Mouse (Mus musculus) heart, embryonic 14.5 days (tissue): Measurements from ENCODE around the gene Ephb2. TPM values are rescaled to one million over a fixed set of nuclear protein-coding genes. Genes with fewer than 3 reads are reported as not detected.

Experiments
- ATAC-seq: fragments of 200-750 bp; cut with Nextera tagmentation; 2 replicates; pipeline ENCODE4 v1.8.0; 2017; ENCODE audit warnings: low read depth, moderate TSS enrichment; ENCODE audit not compliant: insufficient number of reproducible peaks, insufficient read depth, low FRiP score
- H3K27ac ChIP-seq, 2 experiments: fragments of 200-500 bp in 1 of 2; fragments of 300-500 bp in 1 of 2; sonication (generic) in 1 of 2; replicated peaks in 1 of 2; 2 replicates each; pipeline ENCODE4 v1.5.1; 2012 to 2014; ENCODE audit warnings: low read depth in 2 of 2, low read length in 2 of 2, control low read depth in 1 of 2, mild to moderate bottlenecking in 1 of 2, mixed read lengths in 1 of 2; ENCODE audit not compliant: control insufficient read depth in 1 of 2, insufficient read depth in 1 of 2
- H3K27me3 ChIP-seq: fragments of 300-500 bp; sonication (generic); 2 replicates; pipeline ENCODE4 v1.6.1; 2014; ENCODE audit warnings: mild to moderate bottlenecking, low read length, control low read depth; ENCODE audit not compliant: control insufficient read depth, insufficient read depth
- H3K36me3 ChIP-seq: fragments of 300-500 bp; sonication (generic); 2 replicates; pipeline ENCODE4 v1.6.1; 2014; ENCODE audit warnings: mild to moderate bottlenecking, control low read depth, low read length, mixed read lengths; ENCODE audit not compliant: control insufficient read depth, insufficient read depth
- H3K4me1 ChIP-seq, 2 experiments: fragments of 200-500 bp in 1 of 2; fragments of 300-500 bp in 1 of 2; sonication (generic) in 1 of 2; 2 replicates each; pipeline ENCODE4 v1.6.1; 2012 to 2014; ENCODE audit warnings: low read length in 2 of 2, control low read depth in 1 of 2, mixed read lengths in 1 of 2; ENCODE audit not compliant: control insufficient read depth in 2 of 2, insufficient read depth in 2 of 2
- H3K4me2 ChIP-seq: fragments of 300-500 bp; sonication (generic); 2 replicates; pipeline ENCODE4 v1.6.1; 2014; ENCODE audit warnings: mild to moderate bottlenecking, low read length
- H3K4me3 ChIP-seq, 2 experiments: fragments of 200-500 bp in 1 of 2; fragments of 300-500 bp in 1 of 2; sonication (generic) in 1 of 2; 2 replicates each; pipeline ENCODE4 v1.5.1; 2012 to 2014; ENCODE audit warnings: low read length in 2 of 2, mild to moderate bottlenecking in 2 of 2, control low read depth in 1 of 2, low read depth in 1 of 2, moderate library complexity in 1 of 2; ENCODE audit not compliant: control insufficient read depth in 1 of 2, insufficient read depth in 1 of 2
- H3K9ac ChIP-seq: fragments of 300-500 bp; sonication (generic); 2 replicates; pipeline ENCODE4 v1.6.1; 2014; ENCODE audit warnings: mild to moderate bottlenecking, low read length
- H3K9me3 ChIP-seq: fragments of 300-500 bp; sonication (generic); 2 replicates; pipeline ENCODE4 v1.6.1; 2016; ENCODE audit warnings: low read length, control low read depth; ENCODE audit not compliant: control insufficient read depth
- WGBS: fragments of 180-500 bp; shearing (Covaris S2); extraction: QIAGEN DNeasy Blood & Tissue Kit; methylation state at CpG from one replicate; pipeline ENCODE4 v1.1.7; 2014; 5-methylcytosine and 5-hydroxymethylcytosine counted together
- polyA plus RNA-seq: library from polyadenylated mRNA; unstranded; fragments of >200 nt; fragmentation: Nextera tagmentation; extraction: Ambion mirVana; gene quantifications from 2 replicates; pipeline ENCODE4 v1.2.1, GENCODE M21; 2014

The Ephb2 gene
- 1.4 and 1.6 TPM in 2 replicates for polyA plus RNA-seq

DNA sequence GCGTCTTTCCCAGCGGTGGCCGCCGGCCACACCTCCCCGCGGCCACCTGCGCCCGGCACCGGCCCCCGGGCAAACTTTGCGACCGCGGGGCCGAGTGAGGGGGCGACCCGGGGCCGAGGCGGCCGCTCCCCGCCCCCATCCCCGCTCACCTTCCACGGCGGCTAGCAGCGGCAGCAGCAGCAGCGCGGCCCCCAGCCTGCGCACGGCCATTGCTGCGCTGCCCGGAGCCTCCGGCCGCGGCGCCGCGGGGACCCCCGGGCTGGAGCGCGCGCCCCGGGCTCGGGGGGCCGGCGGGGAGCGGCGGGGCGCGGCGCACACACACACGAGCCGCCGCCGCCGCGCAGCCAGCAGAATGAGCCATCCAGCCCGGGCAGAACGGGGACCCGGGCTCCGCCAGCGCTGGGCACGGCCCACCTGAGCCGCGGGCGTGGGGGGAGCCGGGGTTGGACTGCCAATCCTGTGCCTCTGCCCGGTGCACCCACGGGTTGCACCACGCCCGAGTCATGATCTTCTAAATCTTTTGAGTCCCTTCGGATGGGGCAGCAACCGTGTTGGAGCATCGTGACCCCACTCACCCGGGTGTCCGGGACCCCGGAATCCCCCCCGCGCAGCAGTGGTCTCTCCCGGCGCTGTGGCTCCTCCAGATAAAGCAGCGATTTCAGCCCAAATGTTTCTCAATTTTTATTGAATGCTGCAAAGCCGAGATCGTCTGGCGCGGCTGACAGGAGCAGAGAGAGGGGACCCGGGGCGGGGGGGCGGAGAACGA, at the start of gene Ephb2:
TSS of gene Ephb2 (minus strand) at position 368 of the 766 bp plus-strand sequence.
- under 1% methylated on average over 81 of the region's 88 CpGs for WGBS
- H3K4me2 ChIP-seq, result peak within 1 kb of the TSS; percentile 98
- H3K4me3 ChIP-seq, result peak within 1 kb of the TSS; percentile 57 to 69
- H3K4me1 ChIP-seq, result peaks cover 4 to 15% of the 10 kb centered on the region in 2 experiments
- ATAC-seq, result peak; percentile 48
- no peaks in the 10 kb centered on the region for H3K36me3 ChIP-seq
- peak within 1 kb of the TSS; percentile 72 for H3K9ac ChIP-seq
- no peaks in the 10 kb centered on the region for H3K9me3 ChIP-seq
- peak within 1 kb of the TSS in 1 of 2 experiments; percentile 73; a peak in 2 of 4 replicates for H3K27ac ChIP-seq
- H3K27me3 ChIP-seq, result peaks cover 90% of the 10 kb centered on the region

- no peak for ATAC-seq
- Histone ChIP-seq H3K27ac (no peak overlapping the region), H3K9me3 (no peaks in the 10 kb centered on the region), H3K4me3 (no peak overlapping the region), H3K4me2 (no peak overlapping the region), H3K9ac (no peak overlapping the region), H3K27me3 (peaks cover 20% of the 10 kb centered on the region), H3K36me3 (no peaks in the 10 kb centered on the region), H3K4me1 (no peaks in the 10 kb centered on the region)
- WGBS, result 19% methylated on average over 5 of the region's 5 CpGs
Measured at GRCm38 (mm10) chr4:136878601-136879000, 42.8 kb upstream of the Ephb2 start.

DNA sequence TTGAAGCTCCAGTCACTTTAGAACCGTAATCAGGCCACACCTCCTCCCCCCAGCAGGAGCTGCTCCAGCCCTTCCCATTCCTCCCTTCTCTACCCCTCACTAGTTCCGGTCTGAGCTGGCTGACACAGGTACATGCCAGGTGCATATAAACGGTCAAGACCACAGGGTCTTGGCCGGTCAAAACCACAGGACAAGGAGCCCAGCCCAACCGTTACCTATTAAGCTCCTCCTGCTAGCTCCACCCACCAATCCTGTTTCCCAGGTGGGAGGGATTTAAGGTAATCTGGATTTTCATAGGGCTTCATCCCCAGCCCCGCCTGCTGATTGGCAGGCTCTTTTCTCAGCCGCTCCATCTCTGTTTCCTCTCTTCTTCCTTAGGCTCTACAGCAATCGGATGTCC, 42.4 kb upstream of the Ephb2 start:
- no peak overlapping the region for H3K4me2 ChIP-seq
- H3K4me3 ChIP-seq, result no peak overlapping the region
- H3K9ac ChIP-seq, result no peak overlapping the region
- 38% methylated on average over 8 of the region's 8 CpGs for WGBS
- H3K27ac ChIP-seq, result no peak overlapping the region
- no peaks in the 10 kb centered on the region for H3K36me3 ChIP-seq
- no peaks in the 10 kb centered on the region for H3K9me3 ChIP-seq
- no peak for ATAC-seq
- peaks cover 20% of the 10 kb centered on the region for H3K27me3 ChIP-seq
- H3K4me1 ChIP-seq, result no peaks in the 10 kb centered on the region

GRCm38 (mm10) chr4:136876971-136877370, 41.2 kb upstream of the Ephb2 start:
- Histone ChIP-seq H3K4me1 (no peaks in the 10 kb centered on the region), H3K4me3 (no peak overlapping the region), H3K9me3 (no peaks in the 10 kb centered on the region), H3K27ac (no peak overlapping the region), H3K9ac (no peak overlapping the region), H3K4me2 (no peak overlapping the region), H3K36me3 (no peaks in the 10 kb centered on the region), H3K27me3 (peaks cover 20% of the 10 kb centered on the region)
- ATAC-seq, result no peak
- WGBS, result 18% methylated on average over 7 of the region's 7 CpGs

- peaks cover 18% of the 10 kb centered on the region for H3K27me3 ChIP-seq
- no peak for ATAC-seq
- H3K27ac ChIP-seq, result no peak overlapping the region
- H3K9me3 ChIP-seq, result no peaks in the 10 kb centered on the region
- no peaks in the 10 kb centered on the region for H3K36me3 ChIP-seq
- 87% methylated on average over 14 of the region's 14 CpGs for WGBS
- H3K9ac ChIP-seq, result no peak overlapping the region
- H3K4me2 ChIP-seq, result no peak overlapping the region
- no peak overlapping the region for H3K4me3 ChIP-seq
- H3K4me1 ChIP-seq, result no peaks in the 10 kb centered on the region
Measured at GRCm38 (mm10) chr4:136875012-136875411, 39.2 kb upstream of the Ephb2 start.

GRCm38 (mm10) chr4:136868371-136868770, 32.6 kb upstream of the Ephb2 start:
- ATAC-seq, result no peak
- Histone ChIP-seq H3K36me3 (no peaks in the 10 kb centered on the region), H3K9ac (no peak overlapping the region), H3K27me3 (peaks cover 51% of the 10 kb centered on the region), H3K27ac (no peak overlapping the region), H3K9me3 (no peaks in the 10 kb centered on the region), H3K4me3 (no peak overlapping the region), H3K4me2 (no peak overlapping the region), H3K4me1 (no peaks in the 10 kb centered on the region)
- 76% methylated on average over 6 of the region's 6 CpGs for WGBS

- no peak for ATAC-seq
- Histone ChIP-seq H3K4me1 (no peaks in the 10 kb centered on the region), H3K27me3 (peaks cover 56% of the 10 kb centered on the region), H3K4me3 (no peak overlapping the region), H3K27ac (no peak overlapping the region), H3K4me2 (no peak overlapping the region), H3K9ac (no peak overlapping the region), H3K9me3 (no peaks in the 10 kb centered on the region), H3K36me3 (no peaks in the 10 kb centered on the region)
- 16% methylated on average over 12 of the region's 12 CpGs for WGBS
Measured at GRCm38 (mm10) chr4:136867690-136868345, 32.0 kb upstream of the Ephb2 start.
